Mouse (Mus musculus) forebrain, postnatal 0 days (tissue): ENCODE results near the gene Egr2. TPM values are rescaled to one million over a fixed set of nuclear protein-coding genes. Genes with fewer than 3 reads are reported as not detected.

ENCODE experiments used
- ATAC-seq: fragments of 200-750 bp; cut with Nextera tagmentation; 2 replicates; pipeline ENCODE4 v1.8.0; 2017; ENCODE audit warnings: mild to moderate bottlenecking, moderate library complexity
- DNase-seq: peaks from one replicate; pipeline ENCODE4 v3.0.0-alpha.2; 2015
- H3K27ac ChIP-seq: fragments of 300-500 bp; sonication (generic); 2 replicates; pipeline ENCODE4 v1.5.1; 2014; ENCODE audit warnings: low read depth, mild to moderate bottlenecking, antibody characterized with exemption, low read length, moderate library complexity, mixed read lengths
- H3K27me3 ChIP-seq: fragments of 300-500 bp; sonication (generic); 2 replicates; pipeline ENCODE4 v1.6.1; 2014; ENCODE audit warnings: mild to moderate bottlenecking, low read length, mixed read lengths; ENCODE audit not compliant: insufficient read depth
- H3K36me3 ChIP-seq: fragments of 300-500 bp; sonication (generic); 2 replicates; pipeline ENCODE4 v1.6.1; 2014; ENCODE audit warnings: mild to moderate bottlenecking, moderate library complexity; ENCODE audit not compliant: insufficient read depth
- H3K4me1 ChIP-seq: fragments of 300-500 bp; sonication (generic); 2 replicates; pipeline ENCODE4 v1.6.1; 2014; ENCODE audit warnings: antibody characterized with exemption; ENCODE audit not compliant: insufficient read depth
- H3K4me2 ChIP-seq: fragments of 300-500 bp; sonication (generic); 2 replicates; pipeline ENCODE4 v1.6.1; 2014; ENCODE audit warnings: low read depth, mild to moderate bottlenecking, moderate library complexity
- H3K4me3 ChIP-seq: fragments of 300-500 bp; sonication (generic); 2 replicates; pipeline ENCODE4 v1.5.1; 2014; ENCODE audit warnings: low read depth, low read length, mixed read lengths
- H3K9ac ChIP-seq: fragments of 300-500 bp; sonication (generic); 2 replicates; pipeline ENCODE4 v1.6.1; 2014; ENCODE audit warnings: mild to moderate bottlenecking
- H3K9me3 ChIP-seq: fragments of 300-500 bp; sonication (generic); 2 replicates; pipeline ENCODE4 v1.6.1; 2016; ENCODE audit warnings: low read length
- CTCF ChIP-seq: sonication (generic); IDR thresholded peaks from 2 replicates; pipeline ENCODE4 v1.5.1; 2016; ENCODE audit warnings: antibody characterized with exemption, control low read depth, low read depth
- WGBS: fragments of 180-500 bp; shearing (Covaris S2); extraction: QIAGEN DNeasy Blood & Tissue Kit; methylation state at CpG from one replicate; pipeline ENCODE4 v1.1.7; 2014; 5-methylcytosine and 5-hydroxymethylcytosine counted together
- polyA plus RNA-seq: library from polyadenylated mRNA; unstranded; fragments of >200 nt; fragmentation: Nextera tagmentation; extraction: Ambion mirVana; gene quantifications from 2 replicates; pipeline ENCODE4 v1.2.1, GENCODE M21; 2015
- total RNA-seq: library from RNA; depleted of rRNA; stranded (reverse); fragments of >200 nt; gene quantifications from 2 replicates; pipeline ENCODE4 v1.2.3, GENCODE M21; 2014

The Egr2 gene
- total and polyA plus RNA-seq, 2 experiments from 2014 or later = 1.1 to 1.3 TPM

- 3% methylated on average over 77 of the region's 79 CpGs for WGBS
- H3K4me1 ChIP-seq = peaks cover 23% of the 10 kb centered on the region
- H3K9me3 ChIP-seq = no peaks in the 10 kb centered on the region
- peaks cover 16% of the 10 kb centered on the region for H3K27me3 ChIP-seq
- H3K36me3 ChIP-seq = no peaks in the 10 kb centered on the region
- peak within 1 kb of the TSS; percentile 79 for H3K4me3 ChIP-seq
- peak within 1 kb of the TSS; percentile 98 for H3K4me2 ChIP-seq
- peak within 1 kb of the TSS; percentile 95 for H3K27ac ChIP-seq
- H3K9ac ChIP-seq = peak within 1 kb of the TSS; percentile 83
- DNase-seq (peak; percentile 98), ATAC-seq (peak; percentile 99)
- TF ChIP-seq CTCF = peak; percentile 42; the same call in 1 of the 2 replicates
Observed at GRCm38 (mm10) chr10:67548877-67549731, 13.8 kb downstream of the Egr2 start, which contains the start of gene Ado. Ado (minus strand) TSS chr10:67548955.

GRCm38 (mm10) chr10:67558053-67558452, 22.8 kb downstream of the Egr2 start:
- H3K27me3 ChIP-seq = peaks cover 46% of the 10 kb centered on the region

GRCm38 (mm10) chr10:67559765-67560394, 24.6 kb downstream of the Egr2 start:
- no peaks in the 10 kb centered on the region; the same call in 1 of the 2 replicates for H3K4me1 ChIP-seq
- H3K4me2 ChIP-seq = no peak overlapping the region
- no peak overlapping the region for H3K27ac ChIP-seq
- H3K27me3 ChIP-seq = peaks cover 56% of the 10 kb centered on the region
- no peaks in the 10 kb centered on the region for H3K36me3 ChIP-seq
- no peak overlapping the region for H3K9ac ChIP-seq
- DNase-seq = peak; percentile 42
- no peak for TF ChIP-seq CTCF
- ATAC-seq = peak; percentile 84
- no peak overlapping the region for H3K4me3 ChIP-seq
- WGBS = 6% methylated on average over 13 of the region's 13 CpGs
- 0 out of 2 replicates have a peak, but pooled peaks cover 9% of the 10 kb centered on the region for H3K9me3 ChIP-seq

More at GRCm38 (mm10) chr10:67558053-67558452, 22.8 kb downstream of the Egr2 start:
- ATAC-seq = no peak
- H3K4me2 ChIP-seq = no peak overlapping the region
- 48% methylated on average over 4 of the region's 4 CpGs for WGBS
- H3K27ac ChIP-seq = no peak overlapping the region
- DNase-seq = no peak
- no peaks in the 10 kb centered on the region; the same call in 1 of the 2 replicates for H3K4me1 ChIP-seq
- H3K9me3 ChIP-seq = 0 out of 2 replicates have a peak, but pooled peaks cover 9% of the 10 kb centered on the region
- no peak for TF ChIP-seq CTCF
- H3K36me3 ChIP-seq = no peaks in the 10 kb centered on the region
- H3K4me3 ChIP-seq = no peak overlapping the region
- no peak overlapping the region for H3K9ac ChIP-seq

GRCm38 (mm10) chr10:67561185-67561584, 25.9 kb downstream of the Egr2 start:
- H3K9me3 ChIP-seq = 0 out of 2 replicates have a peak, but pooled peaks cover 9% of the 10 kb centered on the region
- no peak overlapping the region for H3K9ac ChIP-seq
- H3K4me2 ChIP-seq = no peak overlapping the region
- ATAC-seq = no peak
- TF ChIP-seq CTCF = no peak
- WGBS = 52% methylated on average over 1 of the region's 1 CpGs
- no peaks in the 10 kb centered on the region for H3K36me3 ChIP-seq
- H3K4me1 ChIP-seq = no peaks in the 10 kb centered on the region; the same call in 1 of the 2 replicates
- no peak overlapping the region for H3K4me3 ChIP-seq
- no peak for DNase-seq
- H3K27me3 ChIP-seq = peaks cover 58% of the 10 kb centered on the region
- no peak overlapping the region for H3K27ac ChIP-seq

GRCm38 (mm10) chr10:67564509-67564908, 29.2 kb downstream of the Egr2 start:
- WGBS = 93% methylated on average over 7 of the region's 7 CpGs
- peaks cover 64% of the 10 kb centered on the region for H3K27me3 ChIP-seq
- no peaks in the 10 kb centered on the region; the same call in 1 of the 2 replicates for H3K4me1 ChIP-seq
- H3K4me2 ChIP-seq = no peak overlapping the region
- H3K4me3 ChIP-seq = no peak overlapping the region
- H3K9me3 ChIP-seq = no peaks in the 10 kb centered on the region
- H3K27ac ChIP-seq = no peak overlapping the region
- ATAC-seq = no peak
- no peak for TF ChIP-seq CTCF
- H3K36me3 ChIP-seq = no peaks in the 10 kb centered on the region
- no peak for DNase-seq
- no peak overlapping the region for H3K9ac ChIP-seq

GRCm38 (mm10) chr10:67566104-67566503, 30.8 kb downstream of the Egr2 start:
- ATAC-seq = no peak
- no peak for TF ChIP-seq CTCF
- H3K27me3 ChIP-seq = peaks cover 62% of the 10 kb centered on the region
- H3K4me2 ChIP-seq = no peak overlapping the region
- 15% methylated on average over 8 of the region's 8 CpGs for WGBS
- H3K9me3 ChIP-seq = no peaks in the 10 kb centered on the region
- H3K4me3 ChIP-seq = no peak overlapping the region
- H3K9ac ChIP-seq = no peak overlapping the region
- H3K36me3 ChIP-seq = no peaks in the 10 kb centered on the region
- H3K27ac ChIP-seq = no peak overlapping the region
- no peak for DNase-seq
- H3K4me1 ChIP-seq = no peaks in the 10 kb centered on the region; the same call in 1 of the 2 replicates
